Mouse (Mus musculus) left cerebral cortex, postnatal 25 days (tissue): ENCODE measurements at regions not wholly inside any gene's neighbourhood (a gene's known extent, or its start where the extent isn't known, plus 50 kb on each side); places are given as distances from the start of the nearest gene placed in this dataset.

Experiments used
- DNase-seq, 2 experiments: peaks; one replicate each; pipeline ENCODE4 v3.0.0; 2022; ENCODE audit warnings: low spot score in 2 of 2, mixed read lengths in 1 of 2
- intact Hi-C: fragments of 180-260 bp; cut with DNase I; formaldehyde crosslinking; loops from one replicate; pipeline ENCODE4 v1.15.1; 2025

- intact Hi-C loops, result no loop called here
- DNase-seq, result no peak
These were observed 469.3 kb upstream of the Trpc7 start for GRCm38 (mm10) chr13:57365096-57365495.

GRCm38 (mm10) chr13:57364396-57364795, 468.6 kb upstream of the Trpc7 start:
- intact Hi-C loops, result no loop called here
- DNase-seq, result no peak

- DNase-seq, result no peak
- intact Hi-C loops, result no loop called here
These were observed 466.8 kb upstream of the Trpc7 start for GRCm38 (mm10) chr13:57362563-57362962.

GRCm38 (mm10) chr13:57361286-57361685, 465.5 kb upstream of the Trpc7 start:
- intact Hi-C loops, result no loop called here
- no peak for DNase-seq

- intact Hi-C loops, result no loop called here
- no peak for DNase-seq
These were observed 458.8 kb upstream of the Trpc7 start for GRCm38 (mm10) chr13:57354606-57355005.

GRCm38 (mm10) chr13:57353976-57354375, 458.2 kb upstream of the Trpc7 start:
- intact Hi-C loops, result no loop called here
- no peak for DNase-seq

GRCm38 (mm10) chr13:57350828-57351227, 455.0 kb upstream of the Trpc7 start:
- DNase-seq, result no peak
- intact Hi-C loops, result no loop called here

GRCm38 (mm10) chr13:57338676-57339075, 442.9 kb upstream of the Trpc7 start:
- DNase-seq, result no peak
- intact Hi-C loops, result no loop called here

- intact Hi-C loops, result no loop called here
- DNase-seq, result no peak
These were observed 440.8 kb upstream of the Trpc7 start for GRCm38 (mm10) chr13:57336596-57336995.

- no peak for DNase-seq
- intact Hi-C loops, result no loop called here
These were observed 437.2 kb upstream of the Trpc7 start for GRCm38 (mm10) chr13:57332976-57333375.

- intact Hi-C loops, result no loop called here
- DNase-seq, result no peak
These were observed 436.1 kb upstream of the Trpc7 start for GRCm38 (mm10) chr13:57331868-57332267.

GRCm38 (mm10) chr13:57325306-57325925, 429.6 kb upstream of the Trpc7 start:
- no peak for DNase-seq
- intact Hi-C loops, result no loop called here

GRCm38 (mm10) chr13:57316211-57317005, 420.6 kb upstream of the Trpc7 start:
- no peak for DNase-seq
- intact Hi-C loops, result no loop called here

- DNase-seq, result no peak
- intact Hi-C loops, result no loop called here
These were observed 418.7 kb upstream of the Trpc7 start for GRCm38 (mm10) chr13:57314512-57314911.

- intact Hi-C loops, result no loop called here
These were observed 417.9 kb upstream of the Trpc7 start for GRCm38 (mm10) chr13:57313731-57314130.

GRCm38 (mm10) chr13:57311235-57311634, 415.4 kb upstream of the Trpc7 start:
- DNase-seq, result no peak
- intact Hi-C loops, result no loop called here

More at GRCm38 (mm10) chr13:57313731-57314130, 417.9 kb upstream of the Trpc7 start:
- DNase-seq, result no peak

- intact Hi-C loops, result no loop called here
- no peak for DNase-seq
These were observed 413.8 kb upstream of the Trpc7 start for GRCm38 (mm10) chr13:57309618-57310017.

GRCm38 (mm10) chr13:57307971-57308903, 412.4 kb upstream of the Trpc7 start:
- intact Hi-C loops, result no loop called here
- no peak for DNase-seq

GRCm38 (mm10) chr13:57305586-57305985, 409.8 kb upstream of the Trpc7 start:
- intact Hi-C loops, result no loop called here
- DNase-seq, result no peak

- no peak for DNase-seq
- intact Hi-C loops, result no loop called here
These were observed 408.0 kb upstream of the Trpc7 start for GRCm38 (mm10) chr13:57303805-57304204.
